Mouse (Mus musculus) olfactory bulb, adult 2 months (tissue): ENCODE results near the gene Auts2.

Experiments
- CTCF ChIP-seq: fragments of 200-500 bp; IDR thresholded peaks from 2 replicates; pipeline ENCODE4 v1.5.1; 2012; ENCODE audit warnings: low read depth, mild to moderate bottlenecking, low read length, moderate library complexity; ENCODE audit not compliant: insufficient read depth
- POLR2A ChIP-seq: fragments of 200-500 bp; IDR thresholded peaks from 2 replicates; pipeline ENCODE4 v1.6.1; 2012; ENCODE audit warnings: mild to moderate bottlenecking, low read depth, low read length, moderate library complexity; ENCODE audit not compliant: insufficient read depth

DNA sequence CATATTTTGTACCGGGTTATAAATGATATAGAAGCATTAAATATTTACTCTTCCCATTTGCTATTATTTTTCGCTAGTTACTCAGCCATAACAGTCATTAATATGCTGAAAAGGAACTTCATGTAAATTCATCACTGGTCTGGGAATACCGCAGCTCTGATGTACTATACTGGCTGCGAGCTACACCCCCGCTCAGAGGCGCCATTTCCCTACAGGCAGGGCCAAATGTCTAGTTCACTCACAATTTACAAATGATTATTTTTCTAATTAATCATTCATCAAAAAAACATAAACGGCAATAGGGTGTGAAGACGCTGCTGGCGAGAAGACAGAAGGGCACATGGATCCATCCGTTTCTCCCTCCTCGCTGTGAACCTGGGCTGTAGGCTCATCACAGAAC is 80.6 kb downstream of the Auts2 start:
- TF ChIP-seq CTCF (no peak), POLR2A (no peak)
